Mouse (Mus musculus) urinary bladder, adult 18-20 months (tissue): ENCODE results near the gene Engase.

Experiments used
- DNase-seq, 2 experiments: peaks; one replicate each; pipeline ENCODE4 v3.0.0; 2022; ENCODE audit warnings: low spot score in 2 of 2, mixed read lengths in 2 of 2

The Engase gene

DNA sequence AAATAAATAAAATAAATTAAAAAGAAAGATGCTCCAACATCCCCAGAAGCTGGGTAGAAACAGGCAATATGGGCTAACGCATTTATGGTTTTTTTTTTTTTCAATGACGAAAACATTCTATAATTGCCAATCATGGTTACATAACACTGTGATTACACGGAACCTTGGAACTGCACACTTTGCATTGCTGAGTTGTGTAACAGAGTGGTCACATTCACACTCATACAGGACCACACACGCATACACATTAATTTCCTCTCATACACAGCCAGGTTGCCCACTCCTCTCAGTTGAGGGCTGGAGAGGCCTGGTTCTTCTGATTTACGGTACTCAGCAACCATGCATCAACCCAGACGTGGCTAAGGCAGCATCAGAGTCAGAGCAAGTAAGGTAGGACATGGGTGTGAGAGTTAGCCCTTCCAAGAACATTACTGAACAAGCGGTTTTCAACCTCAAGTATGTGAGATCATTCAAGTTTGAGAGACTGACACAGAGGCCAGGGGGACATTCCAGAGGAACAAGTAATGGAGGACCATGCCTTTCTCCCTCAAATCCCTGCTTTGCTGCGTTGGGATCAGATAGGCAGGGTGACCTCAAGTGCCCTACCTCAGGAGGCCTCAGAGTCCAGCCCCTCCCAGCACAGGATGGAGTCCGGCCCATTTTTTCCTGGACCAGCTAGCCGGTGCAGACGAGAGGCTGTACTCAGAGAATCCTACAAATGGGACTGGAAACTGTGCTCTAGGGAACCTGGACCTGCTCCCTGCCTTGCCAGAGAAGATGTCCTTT lies 22.6 kb upstream of the Engase start:
- no peak for DNase-seq

DNA sequence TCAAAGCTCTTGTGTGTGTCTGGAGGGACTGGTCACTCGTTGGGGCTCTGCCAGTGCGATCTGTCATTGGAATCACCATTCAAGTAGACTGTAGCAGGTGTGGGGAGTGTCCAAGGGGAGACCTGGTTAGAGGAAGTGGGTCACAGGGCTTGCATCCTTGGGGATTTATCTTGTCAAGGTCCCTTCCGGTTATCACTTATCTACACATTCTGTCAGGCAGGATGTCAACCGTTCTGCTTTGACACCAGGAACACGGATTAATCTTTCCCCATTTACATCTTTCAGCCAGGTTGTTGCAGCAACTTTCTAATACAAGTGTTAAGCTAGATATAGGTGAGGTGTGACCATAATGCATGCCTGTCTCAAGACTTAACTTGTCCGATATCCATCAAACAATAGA lies 20.8 kb upstream of the Engase start:
- DNase-seq: no peak

- peak in 1 of 2 experiments; percentile 67 for DNase-seq
These were observed 19.7 kb upstream of the Engase start for GRCm38 (mm10) chr11:118456937-118457336.

DNA sequence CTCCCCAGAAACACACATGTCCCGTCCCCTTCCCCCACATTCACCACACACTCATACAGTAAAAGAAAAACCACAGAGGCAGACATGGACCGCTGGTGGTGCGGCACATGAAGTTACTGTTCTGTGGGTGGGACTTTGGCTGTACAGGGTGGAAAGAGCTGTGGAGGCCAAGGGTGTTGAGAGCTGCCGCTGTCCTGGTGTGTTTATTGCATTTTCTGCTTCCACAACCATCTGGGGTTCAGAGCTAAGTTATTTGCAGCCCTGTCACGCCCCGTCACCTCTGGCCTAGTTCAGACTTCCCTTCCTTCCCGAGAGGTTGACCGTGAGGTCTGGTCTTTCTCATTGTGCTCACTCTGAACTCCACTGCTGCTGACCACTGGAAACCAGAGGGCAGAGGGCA lies 17.6 kb upstream of the Engase start:
- peak in 1 of 2 experiments; percentile 65 for DNase-seq

- DNase-seq: no peak
These were observed 17.1 kb upstream of the Engase start for GRCm38 (mm10) chr11:118459536-118459935.

DNA sequence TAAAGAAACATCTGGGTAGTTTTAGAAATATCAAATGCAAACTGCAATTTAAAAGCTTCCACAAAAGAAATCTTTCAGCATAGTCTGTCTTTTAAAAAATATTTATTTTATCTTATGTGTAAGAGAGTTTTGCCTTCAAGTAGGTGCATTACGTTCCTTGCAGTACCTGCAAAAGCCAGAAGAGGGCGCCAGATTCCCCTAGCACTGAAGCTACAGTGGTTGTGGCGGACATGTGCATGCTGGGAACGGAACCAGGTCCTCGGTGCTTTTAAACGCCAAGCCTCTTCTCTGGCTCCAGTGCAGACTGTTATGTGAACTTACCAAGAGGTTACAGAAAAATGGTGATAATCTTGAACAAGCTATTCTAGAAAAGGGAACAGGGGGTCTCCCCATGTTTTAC lies 16.3 kb upstream of the Engase start:
- no peak for DNase-seq

DNA sequence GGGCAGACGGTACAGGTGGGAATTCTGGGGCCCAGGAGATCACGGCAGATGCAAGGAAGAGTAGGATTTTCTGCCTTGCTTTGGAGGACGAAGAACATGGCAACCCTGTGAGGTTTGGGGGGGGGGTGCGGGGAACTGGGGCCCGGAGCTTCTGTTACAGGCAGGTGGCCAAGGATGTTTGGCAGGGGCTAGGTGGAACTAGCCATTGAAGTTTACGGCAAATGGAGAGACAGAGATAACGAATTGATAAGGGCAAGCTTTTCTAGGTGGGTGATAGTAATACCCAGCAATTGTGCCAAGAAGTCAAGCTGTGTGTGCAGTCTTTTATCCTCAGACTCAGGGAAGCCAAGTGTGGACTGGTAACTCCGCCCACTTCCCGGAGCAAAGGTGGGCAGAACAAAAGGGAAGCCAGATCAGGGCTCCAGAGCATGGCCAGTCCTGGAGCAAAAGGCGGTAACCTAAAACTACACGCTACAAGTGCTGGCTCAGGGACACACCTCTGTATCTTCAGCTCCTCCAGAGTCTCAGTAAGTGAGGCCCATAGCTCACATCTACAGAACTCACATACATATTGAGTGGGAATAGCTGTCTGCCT lies 9.1 kb upstream of the Engase start:
- DNase-seq: no peak

- DNase-seq: no peak
These were observed 7.0 kb upstream of the Engase start for GRCm38 (mm10) chr11:118469509-118470160.

GRCm38 (mm10) chr11:118470234-118470966 lies 6.2 kb upstream of the Engase start:
- peak in 1 of 2 experiments; percentile 52 for DNase-seq

- no peak for DNase-seq
These were observed 5.0 kb upstream of the Engase start for GRCm38 (mm10) chr11:118471676-118472075.

DNA sequence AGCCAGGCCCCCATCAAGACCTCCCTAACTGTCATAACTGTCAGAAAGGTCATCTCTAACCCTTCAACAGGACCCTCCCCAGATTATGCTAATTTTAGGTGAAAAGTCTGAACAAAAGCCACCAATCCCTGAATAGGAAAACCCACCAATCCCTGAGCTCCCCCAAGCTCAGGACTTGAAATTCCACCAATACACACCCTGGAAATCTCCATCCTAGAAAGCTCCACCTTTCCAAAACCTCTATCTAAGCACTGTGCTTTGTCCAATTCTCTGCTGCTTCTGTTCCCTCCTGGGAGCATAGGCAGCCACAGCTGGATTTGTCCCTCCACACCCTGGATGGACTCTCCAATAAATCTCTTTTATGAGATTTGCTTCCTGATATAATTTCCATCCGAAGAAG lies 3.5 kb upstream of the Engase start:
- no peak for DNase-seq

GRCm38 (mm10) chr11:118473842-118474500 lies 2.7 kb upstream of the Engase start:
- no peak for DNase-seq

GRCm38 (mm10) chr11:118475496-118476083 lies 1.0 kb upstream of the Engase start:
- no peak for DNase-seq

DNA sequence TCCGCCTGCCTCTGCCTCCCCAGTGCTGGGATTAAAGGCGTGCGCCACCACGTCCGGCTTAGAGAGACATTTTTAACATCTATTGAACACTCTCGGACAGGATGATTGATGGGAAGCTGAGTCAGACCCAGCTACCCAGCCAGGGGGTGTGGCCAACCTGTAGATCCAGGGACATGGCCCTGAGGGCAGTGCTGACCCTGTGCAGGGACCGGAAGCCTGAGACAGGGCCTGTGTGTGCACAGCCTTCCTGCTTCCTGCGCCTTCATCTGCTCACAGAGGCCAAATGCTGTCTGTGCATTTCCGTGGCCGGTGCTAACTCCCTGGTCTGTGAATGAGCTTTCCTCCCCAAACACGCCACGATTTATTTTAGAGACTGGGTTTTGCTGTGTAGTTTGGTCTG lies 3.1 kb downstream of the Engase start:
- DNase-seq: peak in 1 of 2 experiments; percentile 59

GRCm38 (mm10) chr11:118481231-118481630 lies 4.6 kb downstream of the Engase start:
- no peak for DNase-seq

- no peak for DNase-seq
These were observed 5.1 kb downstream of the Engase start for GRCm38 (mm10) chr11:118481751-118482150.

GRCm38 (mm10) chr11:118484169-118484568 lies 7.5 kb downstream of the Engase start:
- DNase-seq: no peak

DNA sequence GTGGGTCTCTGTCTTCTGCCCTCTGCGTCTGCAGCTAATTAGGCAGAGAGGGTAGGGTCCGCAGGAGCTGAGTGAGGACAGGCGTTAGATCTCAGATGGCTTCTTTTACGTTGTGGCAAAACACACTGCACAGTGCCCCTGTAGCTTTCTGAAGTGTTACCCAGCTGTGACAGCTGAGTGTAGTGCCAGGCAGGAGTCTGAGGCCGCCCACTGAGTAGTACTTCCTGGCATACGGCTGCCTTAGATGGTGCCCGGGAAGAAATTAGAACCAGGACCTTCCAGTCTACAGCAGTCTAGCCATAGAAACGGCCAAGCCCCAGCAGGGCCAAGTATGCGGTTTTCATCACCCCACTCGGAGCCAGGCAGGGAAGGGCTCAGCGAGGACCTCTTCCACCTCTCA lies 8.7 kb downstream of the Engase start:
- DNase-seq: no peak

DNA sequence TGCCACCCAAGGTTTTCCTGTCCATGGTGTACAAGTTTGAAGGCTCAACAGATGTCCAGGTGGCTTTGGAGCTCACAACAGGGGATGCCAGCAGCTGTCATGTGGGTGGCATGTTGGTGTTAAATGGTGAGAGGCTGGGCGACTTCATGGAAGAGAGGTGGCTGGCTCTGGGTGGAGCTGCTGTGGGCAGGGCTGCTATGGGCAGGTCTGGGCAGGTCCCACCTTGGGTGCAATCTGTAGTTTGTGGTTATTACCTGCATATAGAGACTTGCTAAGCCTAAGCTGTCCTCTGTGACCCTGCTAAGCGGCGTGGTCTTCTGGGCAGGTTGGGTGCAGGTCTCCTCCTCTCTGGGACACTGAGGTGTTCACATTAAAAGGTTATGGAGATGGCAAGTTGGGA lies 9.2 kb downstream of the Engase start:
- DNase-seq: peak; percentile 46 to 61

DNA sequence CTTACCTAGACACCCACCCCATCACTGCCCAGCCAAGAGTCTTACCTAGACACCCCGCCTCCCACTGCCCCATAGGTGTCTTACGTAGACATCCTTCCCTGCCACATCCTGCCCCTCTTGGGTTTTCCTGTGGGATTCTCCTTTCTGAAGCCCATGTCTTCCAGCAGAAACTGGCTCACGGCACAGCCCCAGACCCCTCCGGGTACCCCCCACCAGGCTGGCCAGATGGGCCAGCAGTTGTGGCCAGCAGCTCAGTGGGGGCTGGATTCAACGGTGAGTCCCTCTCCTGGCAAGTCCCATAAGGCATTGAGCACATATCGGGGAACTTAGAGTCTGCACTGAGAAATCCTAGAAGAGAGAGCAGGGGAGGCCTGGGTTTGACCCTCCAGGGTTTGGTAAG lies 9.7 kb downstream of the Engase start:
- DNase-seq: no peak
